Mouse (Mus musculus): Measurements from ENCODE around the gene Arhgef3.

- TF ChIP-seq CTCF (IDR thresholded peaks at IDR 0.05; ENCODE audit: insufficient read depth, low read length) (no peak), POLR2A (IDR thresholded peaks at IDR 0.05; ENCODE audit: borderline replicate concordance, extremely low read depth, low read depth, low read length) (no peak)
These were observed 202.4 kb downstream of the Arhgef3 start for GRCm38 (mm10) chr14:27317146-27317545.

All from lung, adult 2 months (tissue).